Mouse (Mus musculus) lung, postnatal 0 days (tissue): Measurements from ENCODE around the gene Ipo13.

Source experiments
- CTCF ChIP-seq: IDR thresholded peaks from 2 replicates; pipeline ENCODE4 v1.5.1; 2016; ENCODE audit warnings: antibody characterized with exemption, mild to moderate bottlenecking
- EP300 ChIP-seq: IDR thresholded peaks from 2 replicates; pipeline ENCODE4 v1.6.1; 2016; ENCODE audit warnings: antibody characterized with exemption, mild to moderate bottlenecking, control low read depth

DNA sequence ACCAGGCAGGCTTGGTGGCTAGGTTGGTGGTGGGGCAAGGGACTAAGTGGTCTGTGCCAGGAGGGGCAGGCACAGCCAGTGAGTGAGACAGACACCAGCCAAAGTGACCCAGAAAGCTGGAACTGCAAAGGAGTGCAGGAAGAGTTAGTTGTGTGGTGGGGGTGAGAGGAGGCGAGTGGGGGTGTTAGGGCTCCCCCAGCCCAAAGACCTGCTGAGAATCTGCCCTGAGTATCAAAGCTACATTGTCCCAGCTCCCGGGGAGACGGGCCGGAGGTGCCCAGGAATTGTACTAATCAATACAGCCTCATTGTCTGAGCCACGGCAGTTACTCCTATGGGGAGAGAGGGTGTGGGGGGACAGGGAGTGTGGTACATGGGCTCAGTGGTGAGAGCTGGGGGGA is 65.3 kb downstream of the Ipo13 start:
- TF ChIP-seq CTCF (no peak), EP300 (no peak)
